Mouse (Mus musculus) left cerebral cortex, postnatal 10 days (tissue): Measurements from ENCODE around the gene Ap5z1. TPM values are rescaled to one million over a fixed set of nuclear protein-coding genes. Genes with fewer than 3 reads are reported as not detected.
A peak's percentile ranks its signal among the peaks of the same experiment; 100 is the strongest.

Source experiments
- DNase-seq, 2 experiments: peaks; one replicate each; pipeline ENCODE4 v3.0.0; 2021 to 2022; ENCODE audit warnings: low spot score in 2 of 2, mixed read lengths in 1 of 2; ENCODE audit errors: extremely low spot score in 1 of 2
- intact Hi-C: fragments of 180-260 bp; cut with DNase I; formaldehyde crosslinking; loops from one replicate; pipeline ENCODE4 v1.15.1; 2025
- total RNA-seq, 2 experiments: library from RNA; stranded (reverse); gene quantifications; 2 replicates each; pipeline ENCODE4 v1.2.3; 2021

Ap5z1 gene
- total RNA-seq, 2 experiments from 2014 or later, result 17.5 to 22.3 TPM

- intact Hi-C loops, result loop anchor here (5.0 to 10.0 kb wide), 2 partner anchors 127 to 219 kb away; no protein-coding TSS in a partner anchor
- DNase-seq, result no peak
Observed at GRCm38 (mm10) chr5:142495321-142496096, 31.8 kb downstream of the Ap5z1 start.

GRCm38 (mm10) chr5:142498964-142499363, 35.2 kb downstream of the Ap5z1 start:
- intact Hi-C loops, result loop anchor here (5.0 to 10.0 kb wide), 2 partner anchors 123 to 216 kb away; no protein-coding TSS in a partner anchor
- DNase-seq, result no peak

- intact Hi-C loops, result no loop called here
Observed at GRCm38 (mm10) chr5:142500918-142501317, 37.2 kb downstream of the Ap5z1 start.

GRCm38 (mm10) chr5:142502414-142502813, 38.7 kb downstream of the Ap5z1 start:
- DNase-seq, result peak; percentile 86
- intact Hi-C loops, result loop anchor here (2.0 kb wide), 1 partner anchor 46 kb away; no protein-coding TSS in a partner anchor

More at GRCm38 (mm10) chr5:142500918-142501317, 37.2 kb downstream of the Ap5z1 start:
- no peak for DNase-seq

- no peak for DNase-seq
- intact Hi-C loops, result no loop called here
Observed at GRCm38 (mm10) chr5:142504175-142504574, 40.4 kb downstream of the Ap5z1 start.

GRCm38 (mm10) chr5:142505695-142506423, 42.1 kb downstream of the Ap5z1 start:
- intact Hi-C loops, result no loop called here

GRCm38 (mm10) chr5:142509141-142510060, 45.7 kb downstream of the Ap5z1 start:
- no peak for DNase-seq
- intact Hi-C loops, result no loop called here

More at GRCm38 (mm10) chr5:142505695-142506423, 42.1 kb downstream of the Ap5z1 start:
- no peak for DNase-seq

- DNase-seq, result no peak
- intact Hi-C loops, result no loop called here
Observed at GRCm38 (mm10) chr5:142510061-142510414, 46.3 kb downstream of the Ap5z1 start.

- intact Hi-C loops, result no loop called here
- DNase-seq, result no peak
Observed at GRCm38 (mm10) chr5:142512112-142512511, 48.4 kb downstream of the Ap5z1 start.

- intact Hi-C loops, result no loop called here
- DNase-seq, result peak in 1 of 2 experiments; percentile 62
Observed at GRCm38 (mm10) chr5:142518973-142519372, 55.2 kb downstream of the Ap5z1 start.

GRCm38 (mm10) chr5:142520360-142520759, 56.6 kb downstream of the Ap5z1 start:
- DNase-seq, result no peak
- intact Hi-C loops, result no loop called here

GRCm38 (mm10) chr5:142521195-142521866, 57.6 kb downstream of the Ap5z1 start:
- DNase-seq, result no peak
- intact Hi-C loops, result no loop called here

GRCm38 (mm10) chr5:142524711-142525464, 61.1 kb downstream of the Ap5z1 start:
- intact Hi-C loops, result no loop called here
- no peak for DNase-seq

Other genes starting within 250 kb of the Ap5z1 start
- gene Foxk1, start 62.4 kb upstream of the Ap5z1 start, total RNA-seq, result 10 to 100 TPM; 38.2 to 40.0 TPM
- gene Papolb, start 66.1 kb downstream of the Ap5z1 start, total RNA-seq, result under 1 TPM; 0.87 to 0.88 TPM
- 10 to 100 TPM; 19.9 to 20.9 TPM for gene Radil, start 87.2 kb downstream of the Ap5z1 start, total RNA-seq
- gene Mmd2, start 144.9 kb downstream of the Ap5z1 start, total RNA-seq, result 100 to 1,000 TPM; 119 to 123 TPM
- gene Wipi2, start 163.8 kb downstream of the Ap5z1 start, total RNA-seq, result 10 to 100 TPM; 79.9 to 87.7 TPM
- gene Slc29a4, start 228.6 kb downstream of the Ap5z1 start, total RNA-seq, result 10 to 100 TPM; 64.9 to 77.5 TPM